Comparison of ENCODE assay signal across 15 mouse cellular contexts in genomic region chr3:137846552-137846951, GRCm38 (mm10).
"Had no signal": no experiment of that assay in that cellular context is flagged by ENCODE, and none has a peak within 500 bp of the region (broad histone marks: within the 10 kb centered on the region; RNA-seq: fewer than 3 reads in every experiment).

No protein-coding gene starts in this region.

- H3K36me3 ChIP-seq: intestine, embryonic 15.5 days; limb, embryonic 13.5 days; midbrain, embryonic 12.5 days; neural tube, embryonic 13.5 days had no signal

- H3K9me3 ChIP-seq: intestine, embryonic 15.5 days; limb, embryonic 13.5 days; midbrain, embryonic 12.5 days; neural tube, embryonic 13.5 days had no signal

- H3K4me2 ChIP-seq: intestine, embryonic 15.5 days; limb, embryonic 13.5 days; midbrain, embryonic 12.5 days; neural tube, embryonic 13.5 days had no signal

- ATAC-seq: intestine, embryonic 15.5 days had no signal

- H3K9ac ChIP-seq: intestine, embryonic 15.5 days; limb, embryonic 13.5 days; liver, embryonic 14.5 days; midbrain, embryonic 12.5 days; neural tube, embryonic 13.5 days had no signal

- H3K27me3 ChIP-seq: intestine, embryonic 15.5 days; limb, embryonic 13.5 days; midbrain, embryonic 12.5 days; neural tube, embryonic 13.5 days had no signal

- H3K4me3 ChIP-seq: intestine, embryonic 15.5 days; limb, embryonic 13.5 days; midbrain, embryonic 12.5 days; neural tube, embryonic 13.5 days had no signal

- DNase-seq: kidney, adult 18-20 months; kidney, postnatal 10 days; layer of hippocampus, postnatal 36 days; left cerebral cortex, postnatal 4 days; lung, adult 18-20 months; lung, postnatal 36 days; right cerebral cortex, adult 18-20 months; right cerebral cortex, postnatal 25 days; thymus, adult 18-20 months; thymus, postnatal 14 days had no signal

- H3K27ac ChIP-seq: intestine, embryonic 15.5 days; limb, embryonic 13.5 days; liver, embryonic 14.5 days; midbrain, embryonic 12.5 days; neural tube, embryonic 13.5 days had no signal

- H3K4me1 ChIP-seq: intestine, embryonic 15.5 days; limb, embryonic 13.5 days; neural tube, embryonic 13.5 days had no signal
